Mouse (Mus musculus) heart, embryonic 16.5 days (tissue): Measurements from ENCODE around the gene Nuak2. TPM values are rescaled to one million over a fixed set of nuclear protein-coding genes. Genes with fewer than 3 reads are reported as not detected.

Experiments
- ATAC-seq: fragments of 200-750 bp; cut with Nextera tagmentation; replicated peaks from 2 replicates; pipeline ENCODE4 v1.8.0; 2017; ENCODE audit warnings: moderate number of reproducible peaks; ENCODE audit not compliant: insufficient read depth, low FRiP score; ENCODE audit errors: extremely low read depth
- H3K27ac ChIP-seq: fragments of 300-500 bp; sonication (generic); 2 replicates; pipeline ENCODE4 v1.5.1; 2014; ENCODE audit warnings: mild to moderate bottlenecking, low read length, control low read depth, moderate library complexity
- H3K27me3 ChIP-seq: fragments of 300-500 bp; sonication (generic); 2 replicates; pipeline ENCODE4 v1.6.1; 2014; ENCODE audit warnings: low read length, mixed read lengths; ENCODE audit not compliant: control insufficient read depth, insufficient read depth
- H3K36me3 ChIP-seq: fragments of 300-500 bp; sonication (generic); 2 replicates; pipeline ENCODE4 v1.6.1; 2014; ENCODE audit not compliant: control insufficient read depth, insufficient read depth
- H3K4me1 ChIP-seq: fragments of 300-500 bp; sonication (generic); 2 replicates; pipeline ENCODE4 v1.6.1; 2014; ENCODE audit warnings: low read length, mixed read lengths; ENCODE audit not compliant: control insufficient read depth, insufficient read depth
- H3K4me2 ChIP-seq: fragments of 300-500 bp; sonication (generic); 2 replicates; pipeline ENCODE4 v1.6.1; 2014; ENCODE audit warnings: low read depth, mild to moderate bottlenecking, control low read depth, low read length
- H3K4me3 ChIP-seq: fragments of 300-500 bp; sonication (generic); 2 replicates; pipeline ENCODE4 v1.5.1; 2014; ENCODE audit warnings: mild to moderate bottlenecking, control low read depth, low read length
- H3K9ac ChIP-seq: fragments of 300-500 bp; sonication (generic); 2 replicates; pipeline ENCODE4 v1.6.1; 2014; ENCODE audit warnings: low read length, control low read depth
- H3K9me3 ChIP-seq: fragments of 300-500 bp; sonication (generic); replicated peaks from 2 replicates; pipeline ENCODE4 v1.6.1; 2016; ENCODE audit warnings: low read length; ENCODE audit not compliant: control insufficient read depth
- WGBS: fragments of 180-500 bp; shearing (Covaris S2); extraction: QIAGEN DNeasy Blood & Tissue Kit; methylation state at CpG from one replicate; pipeline ENCODE4 v1.1.7; 2014; 5-methylcytosine and 5-hydroxymethylcytosine counted together
- polyA plus RNA-seq: library from polyadenylated mRNA; unstranded; fragments of >200 nt; fragmentation: Nextera tagmentation; extraction: Ambion mirVana; gene quantifications from 2 replicates; pipeline ENCODE4 v1.2.1, GENCODE M21; 2015

Nuak2 gene
- polyA plus RNA-seq, 1 experiment from 2014 or later: 3.4 TPM

- H3K9me3 ChIP-seq: no peaks in the 10 kb centered on the region
- H3K4me3 ChIP-seq: no peak overlapping the region
- H3K36me3 ChIP-seq: peaks cover 8% of the 10 kb centered on the region
- H3K4me2 ChIP-seq: no peak overlapping the region
- no peak overlapping the region for H3K9ac ChIP-seq
- no peaks in the 10 kb centered on the region for H3K27me3 ChIP-seq
- no peak for ATAC-seq
- WGBS: 81% methylated on average over 27 of the region's 27 CpGs
- no peak overlapping the region for H3K27ac ChIP-seq
- peaks cover 30% of the 10 kb centered on the region for H3K4me1 ChIP-seq
These were observed 64.7 kb downstream of the Nuak2 start for GRCm38 (mm10) chr1:132380550-132381100.

DNA sequence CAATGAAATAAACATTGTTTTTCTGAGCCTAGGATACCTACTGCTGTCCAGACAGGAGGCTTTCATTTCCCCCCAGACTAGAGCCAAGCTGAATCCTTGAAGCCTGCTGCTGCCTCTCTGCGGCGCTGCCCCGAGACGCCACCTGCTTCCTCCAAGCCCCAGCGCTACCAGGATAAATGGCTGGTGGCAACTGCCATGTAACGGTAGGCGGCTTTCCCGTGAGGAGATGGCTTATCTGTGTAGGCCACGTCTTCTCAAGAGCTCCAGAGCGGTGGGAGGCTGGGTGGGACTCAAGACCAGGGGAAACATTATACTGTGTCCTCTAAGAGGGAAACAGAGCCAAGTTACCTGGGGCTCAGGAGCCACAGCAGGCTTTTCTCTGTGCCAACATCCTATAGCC is 66.0 kb downstream of the Nuak2 start:
- no peaks in the 10 kb centered on the region for H3K9me3 ChIP-seq
- no peak overlapping the region for H3K27ac ChIP-seq
- no peak for ATAC-seq
- no peak overlapping the region for H3K4me2 ChIP-seq
- peaks cover 8% of the 10 kb centered on the region for H3K36me3 ChIP-seq
- H3K4me3 ChIP-seq: no peak overlapping the region
- H3K4me1 ChIP-seq: peaks cover 21% of the 10 kb centered on the region; the same call in 1 of the 2 replicates
- no peak overlapping the region for H3K9ac ChIP-seq
- WGBS: 64% methylated on average over 10 of the region's 10 CpGs
- no peaks in the 10 kb centered on the region for H3K27me3 ChIP-seq

Other genes starting within 250 kb of the Nuak2 start
- gene Mfsd4a, start 248.1 kb upstream of the Nuak2 start, polyA plus RNA-seq: 8.5 and 10.0 TPM in 2 replicates
- 1.7 and 2.2 TPM in 2 replicates for gene Cdk18, start 176.4 kb upstream of the Nuak2 start, polyA plus RNA-seq
- gene Lemd1, start 124.7 kb upstream of the Nuak2 start, polyA plus RNA-seq: not detected in 2 replicates
- 0.04 TPM in 1 of 2 replicates, not detected in the other for gene AC124108.1, start 124.7 kb upstream of the Nuak2 start, polyA plus RNA-seq
- not detected in 2 replicates for gene Gm10188, start 86.4 kb upstream of the Nuak2 start, polyA plus RNA-seq
- gene Klhdc8a, start 17.5 kb upstream of the Nuak2 start, polyA plus RNA-seq: 0.49 and 0.62 TPM in 2 replicates
- gene Tmcc2, start 75.2 kb downstream of the Nuak2 start, polyA plus RNA-seq: 10.6 and 11.1 TPM in 2 replicates
- 9.1 and 10.5 TPM in 2 replicates for gene Dstyk, start 101.4 kb downstream of the Nuak2 start, polyA plus RNA-seq
- 31.2 and 32.2 TPM in 2 replicates for gene Rbbp5, start 161.2 kb downstream of the Nuak2 start, polyA plus RNA-seq
- 0.76 and 0.80 TPM in 2 replicates for gene Tmem81, start 190.1 kb downstream of the Nuak2 start, polyA plus RNA-seq
- 0.09 TPM in 2 replicates for gene Cntn2, start 227.1 kb downstream of the Nuak2 start, polyA plus RNA-seq